Mouse (Mus musculus) testis, postnatal 14 days (tissue): Measurements from ENCODE around the gene 1810013L24Rik.
"Not testable (repeated sequence)": the region's sequence is repeated elsewhere in the genome, so short reads cannot be mapped to it uniquely, and the experiment has no call there.

Source experiments
- DNase-seq: peaks from one replicate; pipeline ENCODE4 v3.0.0; 2021; ENCODE audit warnings: low spot score

The 1810013L24Rik gene

GRCm38 (mm10) chr16:8836876-8837275 is 7.0 kb downstream of the 1810013L24Rik start:
- DNase-seq, result no peak

- DNase-seq, result no peak
These were observed 7.7 kb downstream of the 1810013L24Rik start for GRCm38 (mm10) chr16:8837595-8837994.

DNA sequence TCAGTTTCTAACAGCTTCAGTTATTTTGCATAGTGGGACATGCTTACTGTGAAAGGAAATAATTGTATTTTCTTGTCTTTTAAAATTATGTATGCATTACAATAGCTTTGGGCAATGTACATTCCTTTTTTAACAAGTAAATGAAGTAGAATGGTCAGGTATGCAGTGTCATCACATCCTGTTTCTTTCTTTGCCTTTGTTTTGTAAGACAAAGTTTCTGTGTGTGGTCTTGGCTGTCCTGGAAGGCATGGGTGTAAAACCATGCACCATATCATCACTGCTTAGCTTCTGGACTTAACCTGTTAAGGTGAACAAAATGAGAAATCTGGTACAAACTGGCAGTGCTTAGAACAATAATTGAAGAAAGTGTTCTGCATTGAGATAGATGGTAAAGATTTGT is 9.0 kb downstream of the 1810013L24Rik start:
- DNase-seq, result no peak

- DNase-seq, result no peak
These were observed 10.7 kb downstream of the 1810013L24Rik start for GRCm38 (mm10) chr16:8840557-8840956.

GRCm38 (mm10) chr16:8842962-8843361 is 13.1 kb downstream of the 1810013L24Rik start:
- no peak for DNase-seq

GRCm38 (mm10) chr16:8843580-8844175 is 13.8 kb downstream of the 1810013L24Rik start:
- no peak for DNase-seq

DNA sequence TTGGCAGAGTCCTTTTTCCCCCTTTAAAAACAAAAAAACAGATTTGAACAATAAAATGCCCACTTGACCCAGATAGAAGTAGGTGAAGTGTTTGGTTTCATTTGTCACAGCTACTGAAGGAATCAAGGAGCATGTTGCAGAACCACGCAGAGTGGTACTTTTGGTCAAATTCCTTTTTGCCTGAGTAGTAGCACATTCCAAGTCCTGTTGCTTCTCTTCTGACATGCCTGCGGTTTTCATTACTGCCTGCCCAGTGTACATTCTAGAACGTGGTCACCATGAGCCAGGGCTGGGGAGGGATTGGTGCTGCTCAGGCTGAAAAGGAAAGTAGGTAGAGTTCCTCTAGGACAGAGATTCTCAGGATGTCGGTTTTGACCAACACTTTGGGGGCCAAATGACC is 16.1 kb downstream of the 1810013L24Rik start:
- DNase-seq, result no peak

DNA sequence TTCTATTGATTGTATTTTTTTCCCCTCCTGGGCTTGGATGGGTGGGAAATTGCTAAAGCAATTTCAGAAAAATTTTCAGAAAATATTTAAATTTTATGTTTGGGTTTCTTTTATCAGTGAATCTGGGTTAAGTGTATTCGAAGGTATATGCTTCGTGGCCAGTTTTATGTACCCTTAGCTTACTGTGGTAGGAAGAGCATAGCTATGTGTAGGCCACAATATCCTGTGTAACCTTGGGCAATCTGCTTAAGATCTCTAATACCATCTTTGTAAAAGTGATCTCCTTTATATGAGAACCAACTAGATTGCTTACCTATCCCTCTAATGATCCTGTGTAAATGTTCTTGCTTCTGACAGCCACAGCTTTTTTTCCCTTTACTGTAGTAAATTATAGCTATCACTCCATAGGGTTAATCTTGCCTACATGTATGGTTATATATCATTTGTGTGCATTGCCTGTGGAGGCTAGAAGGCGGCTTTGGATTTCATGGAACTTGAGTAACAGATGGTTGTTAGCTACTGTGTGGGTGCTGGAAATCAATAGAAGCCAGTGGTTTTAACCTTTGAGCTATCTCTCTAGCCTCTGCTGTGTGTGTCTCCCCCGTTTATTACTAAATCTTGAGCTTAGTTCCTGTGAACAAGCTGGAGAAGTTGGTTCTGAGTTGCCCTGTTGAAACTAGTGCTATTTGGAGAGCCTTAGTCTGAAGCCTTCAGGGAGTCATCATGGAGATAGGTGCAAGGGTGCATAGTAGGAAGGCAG is 18.6 kb downstream of the 1810013L24Rik start:
- DNase-seq, result no peak

DNA sequence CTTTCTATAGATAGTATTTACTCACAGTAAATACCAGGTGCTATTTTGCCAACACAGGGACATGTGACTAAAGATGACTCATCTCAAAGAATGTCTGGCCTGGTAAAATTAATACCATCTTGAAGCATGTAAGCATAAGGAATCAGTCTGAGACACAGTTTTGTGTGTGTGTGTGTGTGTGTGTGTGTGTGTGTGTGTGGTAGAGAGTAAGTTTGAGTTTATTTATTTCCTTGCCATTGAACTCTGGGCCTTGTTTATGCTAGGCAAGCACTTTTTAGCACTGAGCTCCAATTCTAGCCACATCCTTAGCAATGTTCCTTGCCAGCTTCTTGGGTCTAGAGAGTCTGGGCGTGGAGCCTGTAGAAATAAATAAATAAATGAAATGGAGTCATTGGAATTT is 20.0 kb downstream of the 1810013L24Rik start:
- no peak for DNase-seq

GRCm38 (mm10) chr16:8855143-8855542 is 25.2 kb downstream of the 1810013L24Rik start:
- DNase-seq, result no peak

- DNase-seq, result no peak
These were observed 26.9 kb downstream of the 1810013L24Rik start for GRCm38 (mm10) chr16:8856820-8857219.

GRCm38 (mm10) chr16:8862336-8862987 is 32.6 kb downstream of the 1810013L24Rik start:
- DNase-seq, result no peak

GRCm38 (mm10) chr16:8864223-8864631 is 34.3 kb downstream of the 1810013L24Rik start:
- DNase-seq, result no peak

- DNase-seq, result no peak
These were observed 37.6 kb downstream of the 1810013L24Rik start for GRCm38 (mm10) chr16:8867406-8867955.

- no peak for DNase-seq
These were observed 38.6 kb downstream of the 1810013L24Rik start for GRCm38 (mm10) chr16:8868506-8868905.

GRCm38 (mm10) chr16:8869715-8870114 is 39.8 kb downstream of the 1810013L24Rik start:
- no peak for DNase-seq

GRCm38 (mm10) chr16:8871376-8871775 is 41.5 kb downstream of the 1810013L24Rik start:
- no peak for DNase-seq

- DNase-seq, result no peak
These were observed 42.1 kb downstream of the 1810013L24Rik start for GRCm38 (mm10) chr16:8872019-8872418.

DNA sequence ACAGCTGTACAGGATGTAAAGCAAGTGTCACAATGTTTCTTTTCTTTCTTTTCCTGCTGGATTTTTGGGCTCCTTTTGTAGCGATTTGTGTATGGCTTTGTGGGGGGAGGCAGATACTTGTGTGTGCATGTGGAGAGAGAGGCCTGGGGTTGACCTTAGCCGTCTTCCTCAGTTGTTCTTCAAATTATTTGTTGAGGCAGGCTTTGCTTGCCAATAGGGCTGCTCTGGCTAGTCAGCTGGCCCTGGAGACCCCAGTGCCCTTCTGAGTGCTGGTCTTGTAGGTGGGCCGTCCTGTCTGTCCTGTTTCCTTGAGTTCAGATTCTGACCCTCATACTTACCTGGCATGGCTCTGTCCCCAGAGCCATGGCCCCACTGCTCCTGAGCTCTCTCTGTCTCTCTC is 42.6 kb downstream of the 1810013L24Rik start:
- DNase-seq, result peak; percentile 24

GRCm38 (mm10) chr16:8880076-8880475 is 50.2 kb downstream of the 1810013L24Rik start:
- no peak for DNase-seq

DNA sequence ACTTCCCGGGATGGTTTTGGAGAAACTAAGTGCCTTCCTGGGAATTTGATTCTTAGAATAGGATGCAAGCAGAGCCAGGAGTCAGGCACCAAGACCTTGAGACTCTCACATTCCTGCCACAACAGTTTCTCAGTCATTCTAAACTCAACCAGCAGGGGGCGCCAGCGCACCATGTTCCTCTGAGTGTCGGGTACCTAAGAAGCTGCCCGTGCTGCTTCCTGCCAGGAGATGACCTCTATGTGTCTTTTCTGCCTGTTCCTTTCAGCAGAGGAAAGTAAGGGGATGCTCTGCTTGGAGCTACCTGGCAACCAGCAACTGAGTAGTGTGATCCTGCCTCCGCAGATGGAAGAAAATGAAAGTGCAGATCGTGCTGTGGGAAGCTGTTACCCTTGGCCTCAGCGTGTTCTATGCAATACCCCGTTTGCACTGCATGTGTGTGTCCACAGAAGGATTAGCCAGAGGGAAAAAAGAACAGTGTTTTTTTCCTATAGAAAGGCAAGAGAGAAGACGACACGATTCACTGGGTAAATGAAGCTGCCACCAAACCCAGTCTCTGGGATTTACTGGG is 53.9 kb downstream of the 1810013L24Rik start:
- DNase-seq, result peak; percentile 82

GRCm38 (mm10) chr16:8894214-8894613 is 64.3 kb downstream of the 1810013L24Rik start:
- DNase-seq, result not testable (repeated sequence)
